Mouse (Mus musculus): ENCODE data around the gene Lix1l. TPM values are rescaled to one million over a fixed set of nuclear protein-coding genes. Genes with fewer than 3 reads are reported as not detected.

Lix1l gene
- polyA plus RNA-seq, 1 experiment from 2014 or later = 6.7 TPM

Other genes with a start within 250 kb of the Lix1l start
- not detected in 2 replicates for gene BC107364, start 148.8 kb upstream of the Lix1l start, polyA plus RNA-seq (2014; fragmentation: Nextera tagmentation; extraction: Ambion mirVana)
- gene Hfe2, start 76.0 kb upstream of the Lix1l start, polyA plus RNA-seq (2014; fragmentation: Nextera tagmentation; extraction: Ambion mirVana) = 0.11 and 0.28 TPM in 2 replicates
- 149 and 154 TPM in 2 replicates for gene Txnip, start 43.2 kb upstream of the Lix1l start, polyA plus RNA-seq (2014; fragmentation: Nextera tagmentation; extraction: Ambion mirVana)
- 0.37 and 1.6 TPM in 2 replicates for gene Gm16253, start 24.2 kb upstream of the Lix1l start, polyA plus RNA-seq (2014; fragmentation: Nextera tagmentation; extraction: Ambion mirVana)
- 13.6 and 17.4 TPM in 2 replicates for gene Polr3gl, start 7.0 kb upstream of the Lix1l start, polyA plus RNA-seq (2014; fragmentation: Nextera tagmentation; extraction: Ambion mirVana)
- gene Ankrd34a, start 4.5 kb upstream of the Lix1l start, polyA plus RNA-seq (2014; fragmentation: Nextera tagmentation; extraction: Ambion mirVana) = 2.3 and 2.8 TPM in 2 replicates
- 137 and 149 TPM in 2 replicates for gene Rbm8a, start 28.8 kb downstream of the Lix1l start, polyA plus RNA-seq (2014; fragmentation: Nextera tagmentation; extraction: Ambion mirVana)
- gene Pex11b, start 34.2 kb downstream of the Lix1l start, polyA plus RNA-seq (2014; fragmentation: Nextera tagmentation; extraction: Ambion mirVana) = 44.1 and 54.3 TPM in 2 replicates
- gene Gm42957, start 34.3 kb downstream of the Lix1l start, polyA plus RNA-seq (2014; fragmentation: Nextera tagmentation; extraction: Ambion mirVana) = 0.07 and 0.12 TPM in 2 replicates
- gene Itga10, start 44.4 kb downstream of the Lix1l start, polyA plus RNA-seq (2014; fragmentation: Nextera tagmentation; extraction: Ambion mirVana) = 0.61 and 0.86 TPM in 2 replicates
- gene Ankrd35, start 69.0 kb downstream of the Lix1l start, polyA plus RNA-seq (2014; fragmentation: Nextera tagmentation; extraction: Ambion mirVana) = 0.20 and 0.38 TPM in 2 replicates
- gene Pias3, start 95.2 kb downstream of the Lix1l start, polyA plus RNA-seq (2014; fragmentation: Nextera tagmentation; extraction: Ambion mirVana) = 35.5 and 40.0 TPM in 2 replicates
- 6.3 and 7.5 TPM in 2 replicates for gene Nudt17, start 107.4 kb downstream of the Lix1l start, polyA plus RNA-seq (2014; fragmentation: Nextera tagmentation; extraction: Ambion mirVana)
- 34.5 and 38.5 TPM in 2 replicates for gene Polr3c, start 126.5 kb downstream of the Lix1l start, polyA plus RNA-seq (2014; fragmentation: Nextera tagmentation; extraction: Ambion mirVana)
- 44.6 and 47.2 TPM in 2 replicates for gene Rnf115, start 126.5 kb downstream of the Lix1l start, polyA plus RNA-seq (2014; fragmentation: Nextera tagmentation; extraction: Ambion mirVana)
- 1.1 and 1.3 TPM in 2 replicates for gene Pdzk1, start 228.1 kb downstream of the Lix1l start, polyA plus RNA-seq (2014; fragmentation: Nextera tagmentation; extraction: Ambion mirVana)
- gene Cd160, start 228.2 kb downstream of the Lix1l start, polyA plus RNA-seq (2014; fragmentation: Nextera tagmentation; extraction: Ambion mirVana) = 0.77 and 0.79 TPM in 2 replicates

All from intestine, embryonic 14.5 days (tissue).